Mouse (Mus musculus) lung, postnatal 25 days (tissue): Measurements from ENCODE around the gene Foxo1.

Source experiments
- DNase-seq: peaks from one replicate; pipeline ENCODE4 v3.0.0; 2022; ENCODE audit warnings: low spot score

Gene Foxo1

DNA sequence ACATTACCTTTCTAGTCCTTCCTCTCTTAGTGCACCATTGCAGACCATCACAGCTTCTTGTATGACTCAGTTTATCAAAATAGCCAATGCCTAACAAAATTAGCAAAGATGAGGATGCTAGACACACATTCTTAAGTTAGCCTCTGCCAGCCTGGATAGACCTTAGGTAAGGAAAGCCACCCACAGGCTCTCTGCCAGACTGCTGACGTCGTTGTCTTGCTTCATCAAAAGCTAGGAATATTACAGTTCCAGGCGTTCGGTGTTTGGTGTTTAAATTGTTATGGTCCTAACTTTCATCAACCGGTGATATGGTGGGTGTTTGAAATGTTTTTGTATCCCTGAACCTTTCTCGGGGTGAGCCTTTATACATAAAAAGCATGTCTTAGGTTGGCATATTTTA is 96.4 kb downstream of the Foxo1 start:
- no peak for DNase-seq

GRCm38 (mm10) chr3:52369204-52369603 is 101.1 kb downstream of the Foxo1 start:
- no peak for DNase-seq

GRCm38 (mm10) chr3:52369881-52370428 is 101.8 kb downstream of the Foxo1 start:
- DNase-seq, result no peak

DNA sequence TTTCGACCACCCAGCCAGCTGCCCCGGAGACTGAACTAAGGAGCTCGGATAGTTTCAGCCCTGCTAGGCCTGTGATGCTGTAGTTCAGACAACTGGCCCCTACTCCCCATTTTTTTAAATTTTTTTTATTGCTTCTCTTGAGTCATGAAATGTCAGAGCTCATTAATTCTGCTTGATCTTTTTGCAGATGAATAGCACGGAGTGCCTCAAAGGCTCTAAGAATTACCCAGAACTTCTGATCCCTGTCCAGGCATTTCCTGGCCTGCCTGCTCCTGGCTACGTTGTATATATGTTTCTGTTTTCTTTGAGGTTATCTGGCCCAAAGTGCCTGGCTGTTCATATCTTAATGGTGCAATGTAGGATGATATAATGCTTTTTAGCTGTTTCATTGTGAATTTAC is 108.8 kb downstream of the Foxo1 start:
- no peak for DNase-seq

- no peak for DNase-seq
These were observed 115.2 kb downstream of the Foxo1 start for GRCm38 (mm10) chr3:52383351-52383750.

DNA sequence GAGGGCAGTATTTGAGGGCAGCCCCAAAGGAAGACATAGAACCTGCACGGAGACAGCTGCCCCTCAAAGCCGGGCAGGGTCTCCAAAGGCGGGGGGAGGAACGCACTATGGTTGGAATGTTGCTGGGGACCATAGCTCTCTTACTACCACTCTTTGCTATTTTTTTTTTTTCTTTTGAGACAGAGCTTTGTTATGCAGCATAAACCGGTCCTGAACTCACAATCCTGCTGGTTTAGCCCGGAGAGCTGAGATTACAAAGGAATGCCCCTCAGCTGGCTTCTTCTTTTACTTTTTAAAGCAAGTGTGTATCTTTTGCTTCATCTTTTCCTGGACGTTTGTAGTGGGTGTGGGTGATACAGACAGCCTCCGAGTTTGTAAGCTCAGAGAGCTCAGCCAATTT is 118.2 kb downstream of the Foxo1 start:
- DNase-seq, result no peak

GRCm38 (mm10) chr3:52390321-52390720 is 122.2 kb downstream of the Foxo1 start:
- DNase-seq, result no peak

GRCm38 (mm10) chr3:52390766-52391665 is 122.9 kb downstream of the Foxo1 start:
- DNase-seq, result no peak

GRCm38 (mm10) chr3:52391897-52392296 is 123.8 kb downstream of the Foxo1 start:
- no peak for DNase-seq

- no peak for DNase-seq
These were observed 124.4 kb downstream of the Foxo1 start for GRCm38 (mm10) chr3:52392521-52392920.

DNA sequence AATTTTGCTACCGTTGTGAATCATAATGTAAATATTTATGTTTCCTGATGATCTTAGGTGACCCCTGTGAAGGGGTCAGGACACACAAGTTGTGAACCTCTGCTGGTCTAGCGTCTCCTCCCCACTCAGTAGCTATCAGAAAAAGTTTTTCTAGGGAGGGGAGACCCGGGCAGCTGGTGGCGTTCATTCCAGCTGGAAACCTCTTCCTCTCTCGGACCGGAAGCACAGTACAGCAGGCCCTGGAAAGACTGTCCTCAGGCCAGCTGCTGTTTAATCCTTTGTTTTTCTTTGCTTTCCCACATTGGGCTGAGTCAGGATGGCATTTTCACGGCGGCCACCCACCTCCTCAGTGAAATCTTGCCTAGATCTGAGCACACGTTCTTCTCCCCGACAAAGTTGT is 125.0 kb downstream of the Foxo1 start:
- DNase-seq, result no peak

GRCm38 (mm10) chr3:52396121-52396731 is 128.1 kb downstream of the Foxo1 start:
- peak; percentile 50 for DNase-seq

GRCm38 (mm10) chr3:52396951-52397615 is 128.9 kb downstream of the Foxo1 start:
- DNase-seq, result no peak

DNA sequence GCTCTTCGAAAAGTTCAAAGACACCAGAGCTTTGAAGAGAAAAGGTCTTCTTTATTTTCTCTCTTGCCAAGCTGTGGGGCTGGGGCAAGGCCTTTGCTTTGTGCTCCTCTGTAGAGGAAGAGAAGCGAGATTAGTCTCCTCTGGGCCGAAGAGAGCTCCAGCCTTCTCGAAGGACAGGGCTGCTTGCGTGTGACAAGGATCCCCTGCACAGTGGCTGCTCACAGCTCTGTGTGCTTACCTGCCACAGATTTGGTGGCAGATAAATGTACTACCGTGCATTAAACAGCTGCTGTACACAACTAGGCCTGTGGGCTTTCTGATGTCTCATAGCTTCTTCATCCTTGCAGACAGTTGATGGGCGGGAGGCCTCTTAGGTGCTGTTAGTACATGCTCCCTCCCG is 129.8 kb downstream of the Foxo1 start:
- DNase-seq, result no peak

DNA sequence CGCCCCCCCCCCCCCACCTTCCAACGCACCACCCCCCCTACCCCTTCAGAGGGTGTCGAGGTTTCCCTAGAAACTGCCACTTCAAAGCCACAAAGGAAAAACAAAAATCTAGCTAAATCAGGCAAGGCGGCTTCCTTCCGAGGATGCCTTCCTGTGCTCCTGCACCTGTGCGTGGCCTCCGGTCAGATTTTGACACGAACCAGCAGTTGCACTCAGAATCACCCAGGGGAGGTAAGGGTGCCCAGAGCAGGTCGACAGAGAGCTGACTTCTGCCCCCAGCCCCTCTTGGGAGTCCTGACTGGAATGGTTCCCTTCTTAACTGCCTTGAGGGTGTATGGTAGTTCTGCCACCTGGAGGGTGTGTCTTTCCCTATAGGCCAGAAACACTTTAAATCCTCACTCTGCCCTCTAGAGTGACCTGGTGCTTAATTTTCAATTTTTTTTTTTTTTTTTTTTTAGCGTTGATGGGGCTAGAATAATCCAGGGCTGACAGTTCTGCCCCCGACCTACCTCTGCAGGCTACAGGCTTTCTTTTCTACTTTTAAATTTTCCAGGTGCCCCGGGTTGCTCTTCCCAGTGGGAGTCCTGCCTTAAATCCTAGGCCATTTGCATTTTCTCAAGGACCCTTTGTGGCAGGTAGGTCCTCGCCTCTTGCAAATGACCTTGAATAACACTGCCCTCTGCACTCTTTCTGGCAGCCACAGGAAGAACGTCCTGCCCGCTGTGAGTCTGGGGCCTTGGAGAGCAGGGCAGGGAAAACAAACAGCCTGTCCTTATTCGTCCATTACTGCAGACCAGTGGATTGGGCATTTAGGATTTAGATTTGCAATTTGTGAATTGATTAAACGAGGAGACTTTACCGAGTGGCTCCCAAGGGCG is 132.4 kb downstream of the Foxo1 start:
- no peak for DNase-seq

GRCm38 (mm10) chr3:52401162-52401928 is 133.2 kb downstream of the Foxo1 start:
- DNase-seq, result peak; percentile 50
